Mouse (Mus musculus) layer of hippocampus, adult 18-20 months (tissue): Measurements from ENCODE around the gene Tango6. TPM values are rescaled to one million over a fixed set of nuclear protein-coding genes. Genes with fewer than 3 reads are reported as not detected.

Experiments
- DNase-seq, 2 experiments: peaks; one replicate each; pipeline ENCODE4 v3.0.0; 2022; ENCODE audit warnings: low spot score in 2 of 2
- total RNA-seq, 2 experiments: library from RNA; stranded (reverse); gene quantifications; 2 replicates each; pipeline ENCODE4 v1.2.3; 2021

The Tango6 gene
- total RNA-seq, 2 experiments from 2014 or later = 6.6 to 6.7 TPM

DNA sequence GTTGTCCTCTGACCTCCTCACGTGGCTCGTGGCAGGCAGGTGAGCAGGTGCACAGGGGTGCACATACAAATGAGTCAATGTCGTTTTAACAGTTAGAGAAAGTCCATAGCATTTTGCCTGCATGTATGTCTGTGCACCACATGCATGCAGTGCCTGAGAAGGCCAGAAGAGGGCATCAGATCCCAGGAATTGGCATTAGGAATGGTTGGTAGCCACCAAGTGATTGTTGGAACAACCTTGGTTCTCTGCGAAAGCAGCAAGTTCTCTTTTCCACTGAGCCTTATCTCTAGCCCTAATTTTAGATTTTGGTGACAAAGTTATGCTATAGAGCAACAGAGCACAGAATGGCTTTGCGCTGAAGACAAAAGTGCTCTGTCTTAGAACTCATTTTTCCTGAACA, 16.7 kb downstream of the Tango6 start:
- DNase-seq = peak; percentile 42 to 84

DNA sequence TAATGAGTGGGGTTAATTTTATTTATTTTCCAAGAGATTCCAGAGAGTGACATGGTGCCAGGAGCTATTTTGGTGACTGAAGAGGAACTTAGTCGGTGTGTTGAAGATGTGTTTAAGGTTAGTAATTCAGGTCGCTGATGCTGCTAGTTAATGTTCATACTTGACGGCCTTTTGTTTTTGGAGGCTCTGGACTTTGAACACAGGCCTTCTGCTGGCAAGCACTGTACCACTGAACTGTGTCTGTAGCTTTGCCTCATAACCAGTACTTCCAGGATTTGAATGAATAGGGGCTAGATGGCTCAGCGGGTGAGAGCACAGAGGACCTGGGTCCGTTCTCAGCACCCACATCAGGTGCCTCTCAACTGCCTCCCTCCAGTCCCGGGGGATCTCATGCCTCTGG, 17.3 kb downstream of the Tango6 start:
- no peak for DNase-seq

DNA sequence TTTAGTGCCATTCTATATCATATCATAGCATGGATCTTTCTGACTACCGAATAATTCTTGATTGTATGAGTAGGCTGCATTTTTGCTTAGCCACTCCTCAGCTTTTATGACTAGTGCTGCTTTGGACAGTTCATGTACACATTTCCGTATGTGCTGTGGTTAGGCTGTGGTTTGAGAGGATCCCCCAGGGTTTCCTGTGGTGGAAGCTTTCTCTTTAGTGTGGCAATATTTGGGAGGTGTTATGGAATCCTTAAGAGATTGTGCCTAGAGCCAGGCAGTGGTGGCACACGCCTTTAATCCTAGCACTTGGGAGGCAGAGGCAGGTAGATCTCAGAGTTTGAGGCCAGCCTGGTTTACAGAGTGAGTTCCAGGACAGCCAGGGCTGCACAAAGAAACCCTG, 18.5 kb downstream of the Tango6 start:
- no peak for DNase-seq

DNA sequence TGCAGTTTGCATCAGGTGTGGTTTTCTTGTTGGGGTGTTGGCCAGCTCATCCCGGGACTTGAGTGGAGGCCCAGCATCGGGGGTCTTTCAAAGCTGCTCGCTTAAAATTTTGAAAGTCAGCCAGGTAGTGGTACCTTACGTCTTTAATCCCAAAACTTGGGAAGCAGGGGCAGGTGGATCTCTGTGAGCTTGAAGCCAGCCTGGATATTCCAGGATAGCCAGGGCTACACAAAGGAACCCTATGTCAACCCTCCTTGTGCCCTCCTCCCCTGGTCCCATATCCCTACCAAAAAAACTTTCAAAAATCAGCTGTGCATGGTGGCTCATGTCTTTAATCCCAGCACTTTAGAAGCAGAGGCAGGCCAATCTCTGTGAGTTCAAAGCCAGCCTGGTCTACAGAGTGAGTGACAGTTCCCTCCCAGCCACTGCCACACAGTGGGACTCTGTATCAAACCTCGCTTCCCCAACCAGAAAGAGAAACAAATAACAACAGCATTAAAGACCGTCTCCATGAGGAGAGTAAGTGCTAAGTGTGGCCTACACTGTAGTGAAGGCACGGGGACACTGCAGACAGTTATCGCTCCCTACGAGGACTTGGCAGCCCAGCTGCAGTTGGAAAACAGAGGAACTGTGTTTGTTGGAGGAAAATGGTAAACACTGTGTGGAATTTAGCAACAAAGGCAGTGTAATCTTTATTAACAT, 21.5 kb downstream of the Tango6 start:
- no peak for DNase-seq

DNA sequence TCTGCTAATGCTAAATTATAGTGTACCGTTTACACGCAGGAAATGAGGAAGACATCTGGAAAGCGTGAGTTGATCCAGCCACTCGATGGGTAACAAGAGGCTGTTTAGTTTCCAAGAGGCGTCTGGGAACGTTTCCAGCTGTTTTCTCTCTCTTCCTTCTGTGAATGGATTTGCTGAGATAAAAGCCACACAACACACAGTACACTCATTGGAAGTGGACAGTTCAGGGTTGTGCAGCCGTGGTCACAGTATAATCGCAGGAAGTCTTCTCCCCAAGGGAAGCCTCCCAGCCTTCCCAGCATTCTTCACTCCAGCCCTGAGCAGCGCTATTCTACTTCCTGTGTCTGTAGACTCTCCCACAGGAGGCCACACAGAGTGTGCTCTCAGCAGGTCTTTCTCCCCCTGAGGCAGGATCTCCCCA, 22.0 kb downstream of the Tango6 start:
- peak in 1 of 2 experiments; percentile 43 for DNase-seq

DNA sequence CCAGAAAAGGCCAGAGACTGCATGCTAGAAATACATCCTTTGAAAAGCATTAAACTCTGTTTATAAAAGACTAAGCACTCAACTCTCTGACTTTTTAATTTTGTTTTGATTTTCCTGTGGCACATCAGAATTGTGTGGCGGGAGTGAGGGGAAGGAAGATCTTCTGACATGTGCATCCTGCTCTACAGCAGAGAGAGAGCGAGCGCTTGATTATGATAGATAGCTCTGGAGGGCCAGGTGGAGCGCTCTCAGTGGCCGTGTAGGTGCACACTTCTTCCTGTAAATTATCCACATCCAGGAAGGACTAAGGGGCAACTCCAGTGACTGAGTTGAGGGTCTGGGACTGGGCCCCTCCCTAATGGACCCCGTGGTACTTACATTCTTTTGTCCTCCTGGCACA, 23.3 kb downstream of the Tango6 start:
- DNase-seq = no peak

DNA sequence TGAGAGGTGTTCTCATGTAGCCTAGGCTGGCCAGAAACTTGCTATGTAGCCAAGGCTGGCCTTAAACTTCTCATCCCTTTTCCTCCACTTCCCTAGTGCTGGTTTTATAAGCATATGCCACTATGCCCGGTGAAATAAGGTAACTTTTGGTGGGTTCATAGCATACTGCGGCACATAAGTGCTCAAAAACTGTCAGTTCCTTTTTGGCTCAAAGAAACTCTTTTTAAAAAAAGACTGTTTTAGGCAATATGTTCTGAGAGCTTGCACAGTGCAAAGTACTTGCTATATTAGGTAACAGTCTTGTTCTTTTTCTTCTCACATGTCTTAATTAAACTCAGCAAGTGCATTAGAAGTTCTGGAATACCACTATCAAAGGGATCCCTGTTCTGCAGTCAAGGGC, 27.1 kb downstream of the Tango6 start:
- peak in 1 of 2 experiments; percentile 25 for DNase-seq

DNA sequence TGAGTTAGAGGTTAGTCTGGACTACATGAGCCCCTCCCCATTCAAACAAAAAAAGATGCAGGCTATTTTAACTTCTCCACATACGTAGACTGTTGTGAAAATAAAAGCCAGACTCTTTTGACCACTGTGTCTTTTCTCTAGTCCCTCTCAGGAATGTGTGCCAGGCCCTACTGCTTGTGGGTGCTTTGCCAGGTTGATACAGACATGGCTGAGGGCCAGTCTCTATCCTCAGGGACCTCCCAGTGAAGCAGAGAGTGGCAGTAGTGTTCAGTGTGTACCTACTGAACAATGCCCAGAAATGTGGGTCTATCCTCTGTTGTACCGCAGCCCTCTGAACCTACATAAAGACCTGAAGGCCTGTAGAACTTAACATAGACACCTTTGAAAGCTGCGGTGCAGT, 29.6 kb downstream of the Tango6 start:
- DNase-seq = no peak

DNA sequence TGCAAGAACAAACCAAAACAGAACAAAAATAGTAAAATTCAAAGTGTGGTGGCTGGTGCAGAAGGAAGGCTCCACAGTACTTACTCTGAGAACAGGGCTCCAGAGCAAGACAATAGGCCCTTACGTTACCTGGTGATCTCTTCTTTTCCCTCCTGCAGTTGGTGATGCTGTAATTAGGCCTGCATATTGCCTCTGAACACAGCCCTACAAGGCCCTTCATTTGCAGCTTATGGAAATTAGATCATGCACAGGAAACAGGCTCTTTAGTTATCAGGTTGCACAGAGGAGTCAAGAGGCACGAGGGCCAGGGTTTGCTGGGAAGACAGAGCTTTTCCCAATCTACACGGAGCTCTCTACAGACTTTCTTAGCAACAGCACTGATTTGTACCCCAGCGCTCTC, 31.4 kb downstream of the Tango6 start:
- no peak for DNase-seq

DNA sequence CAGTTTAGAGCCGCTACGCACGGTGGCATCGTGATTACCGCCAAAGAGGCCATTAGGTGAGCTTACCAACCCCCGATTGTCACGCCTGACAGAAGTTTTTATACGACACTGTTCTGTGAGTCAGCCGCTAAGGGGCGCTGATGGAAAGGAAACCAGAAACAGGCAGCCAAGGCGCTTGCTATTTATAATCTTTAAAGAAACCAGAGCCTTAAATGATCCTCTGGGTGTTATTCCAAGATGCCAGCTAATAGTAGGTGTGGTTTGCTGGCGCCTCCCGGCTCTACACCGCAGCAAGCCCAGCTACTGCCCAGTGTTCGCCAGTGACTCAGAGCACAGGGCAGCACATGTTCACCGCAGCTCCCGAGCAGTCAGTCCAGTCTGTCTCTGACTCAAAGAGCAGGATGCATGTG, 35.2 kb downstream of the Tango6 start:
- DNase-seq = peak; percentile 77 to 85

DNA sequence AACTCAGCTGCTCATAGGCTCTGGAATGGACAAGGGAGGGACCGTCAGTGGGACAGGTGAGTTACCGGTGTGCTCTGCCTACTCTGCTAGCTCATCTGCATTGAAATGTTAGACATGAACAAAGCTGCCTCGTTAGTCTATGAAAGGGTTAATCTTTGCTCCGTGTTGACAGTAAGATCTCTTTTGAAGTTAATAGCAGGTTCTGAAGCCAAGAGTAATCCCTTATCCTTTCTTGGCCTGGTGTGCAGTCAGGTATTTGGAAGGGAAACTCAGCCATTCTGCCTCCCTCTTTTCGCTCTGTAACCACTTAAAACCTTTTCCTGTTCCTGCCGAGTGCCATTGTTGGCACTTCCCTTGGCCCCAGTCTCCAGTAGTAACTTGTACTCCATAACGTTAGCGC, 38.1 kb downstream of the Tango6 start:
- DNase-seq = no peak

DNA sequence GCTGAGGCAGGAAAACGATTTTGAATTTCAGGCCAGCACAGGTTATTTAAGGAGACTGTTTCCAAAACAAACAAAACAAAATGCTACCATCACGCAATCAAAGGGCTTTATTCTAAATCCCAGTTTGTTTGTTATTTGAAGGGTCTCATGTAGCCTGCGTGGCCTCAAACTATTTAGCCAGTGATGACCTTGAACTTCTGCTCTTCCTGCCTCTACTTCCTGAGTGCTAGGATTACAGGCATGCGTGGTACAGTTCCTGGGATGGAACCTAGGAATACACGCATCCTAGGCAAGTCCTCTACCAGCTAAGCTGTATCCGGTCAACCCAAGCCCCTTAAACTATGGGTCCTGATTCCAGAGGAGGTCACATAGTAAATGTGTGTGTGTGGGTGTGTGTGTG, 39.6 kb downstream of the Tango6 start:
- DNase-seq = no peak

DNA sequence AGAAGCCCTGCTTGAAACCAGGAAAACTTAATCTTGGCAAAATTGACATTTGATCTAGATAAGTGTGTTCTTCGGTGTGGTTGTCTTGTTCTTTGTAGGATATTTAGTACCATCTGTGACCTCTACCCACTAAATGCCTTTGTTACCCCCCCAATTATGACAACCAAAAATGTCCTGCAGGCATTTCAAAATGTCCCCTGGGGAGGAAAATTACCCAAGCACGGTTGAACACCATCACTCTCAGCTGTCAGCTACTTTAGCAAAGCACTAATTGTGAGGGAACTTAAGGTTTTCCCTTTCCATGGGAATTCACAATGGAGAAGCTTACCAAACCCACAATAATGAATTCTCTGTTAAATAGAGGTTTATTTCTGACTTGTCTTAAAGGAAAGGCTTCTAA, 41.1 kb downstream of the Tango6 start:
- DNase-seq = no peak

DNA sequence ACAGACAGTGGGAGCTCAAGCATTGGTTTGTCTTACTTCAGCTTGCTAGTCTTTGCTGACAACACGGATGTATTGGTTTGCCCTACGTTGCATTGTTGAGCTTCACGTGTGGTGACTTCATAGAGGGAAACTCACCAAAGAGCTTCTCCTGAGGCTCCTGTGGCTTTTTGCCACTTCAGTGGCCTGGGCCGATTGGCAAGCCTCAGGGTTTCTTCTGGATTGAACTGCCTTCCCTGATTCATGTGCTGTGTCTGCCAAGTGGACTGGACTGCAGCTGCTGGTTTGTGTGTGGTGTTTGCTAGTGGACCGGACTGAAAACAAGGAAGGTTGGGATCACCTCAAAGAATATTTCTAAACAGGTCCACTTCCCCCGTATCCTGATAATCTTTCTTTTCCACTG, 43.7 kb downstream of the Tango6 start:
- no peak for DNase-seq

DNA sequence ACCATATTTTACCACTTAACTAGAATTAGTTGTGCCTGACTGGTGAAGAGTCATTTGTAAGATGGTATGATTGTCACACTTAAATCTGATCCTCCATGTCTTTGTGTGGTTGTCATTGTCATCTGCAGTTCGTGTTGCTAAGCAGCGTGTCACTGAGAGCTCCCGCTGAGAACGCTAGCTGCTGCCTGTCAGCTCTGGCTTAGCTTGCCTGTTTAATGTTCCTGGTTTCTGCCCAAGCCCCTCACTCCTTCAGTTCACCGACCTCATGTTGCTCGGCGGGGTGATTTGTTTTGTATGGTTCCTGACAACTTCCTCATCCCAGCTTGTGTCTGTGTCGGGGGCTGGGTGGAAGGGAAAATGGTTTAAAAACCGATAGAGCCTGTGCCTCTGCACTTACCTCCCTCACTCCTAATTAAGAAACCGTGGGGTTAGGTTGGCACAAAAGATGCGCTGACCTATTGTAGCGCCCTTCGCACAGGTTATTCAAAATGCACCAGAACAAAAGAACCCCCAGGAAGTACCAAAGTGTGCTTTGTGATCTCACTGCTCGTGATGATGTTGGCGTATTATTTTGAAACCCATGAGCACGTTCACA, 44.5 kb downstream of the Tango6 start:
- peak; percentile 33 to 55 for DNase-seq

DNA sequence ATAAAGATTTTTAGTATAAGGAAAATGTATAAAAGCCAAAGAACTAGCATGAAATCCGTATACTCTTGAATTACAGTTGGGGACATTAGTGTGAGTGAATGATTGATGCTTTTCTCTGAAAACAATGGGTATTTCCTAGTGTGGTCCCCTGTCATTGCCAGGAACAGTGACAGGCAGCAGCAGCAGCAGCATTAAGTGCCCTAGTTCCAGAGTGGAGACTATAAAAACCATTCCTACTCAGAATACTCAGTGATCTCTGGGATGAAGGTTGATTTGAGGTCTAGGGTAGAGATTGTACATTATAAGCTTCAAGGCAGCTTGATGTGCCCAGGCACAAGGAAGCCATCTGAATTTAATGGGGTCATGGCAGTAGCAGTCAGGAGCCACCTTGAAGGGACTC, 45.0 kb downstream of the Tango6 start:
- DNase-seq = no peak

DNA sequence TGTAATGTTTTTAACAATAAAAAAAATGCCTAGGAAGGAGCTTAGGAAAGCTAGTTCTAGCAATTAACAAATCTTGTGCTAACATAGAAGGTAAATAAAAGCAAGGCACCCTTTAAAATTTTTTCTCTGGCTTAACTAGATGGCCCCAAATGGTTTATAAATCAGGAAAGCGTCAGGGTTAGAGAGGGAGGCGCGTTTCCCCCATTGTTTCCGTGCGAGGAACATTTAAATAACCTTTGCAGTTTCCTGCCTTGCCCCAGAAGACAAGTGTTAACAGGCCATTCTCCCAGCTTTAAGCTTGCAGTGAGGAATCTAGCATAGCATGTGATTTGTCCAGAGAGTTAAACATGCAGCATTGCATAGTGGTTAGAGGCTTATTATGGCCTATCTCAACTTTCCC, 50.1 kb downstream of the Tango6 start:
- DNase-seq = no peak

DNA sequence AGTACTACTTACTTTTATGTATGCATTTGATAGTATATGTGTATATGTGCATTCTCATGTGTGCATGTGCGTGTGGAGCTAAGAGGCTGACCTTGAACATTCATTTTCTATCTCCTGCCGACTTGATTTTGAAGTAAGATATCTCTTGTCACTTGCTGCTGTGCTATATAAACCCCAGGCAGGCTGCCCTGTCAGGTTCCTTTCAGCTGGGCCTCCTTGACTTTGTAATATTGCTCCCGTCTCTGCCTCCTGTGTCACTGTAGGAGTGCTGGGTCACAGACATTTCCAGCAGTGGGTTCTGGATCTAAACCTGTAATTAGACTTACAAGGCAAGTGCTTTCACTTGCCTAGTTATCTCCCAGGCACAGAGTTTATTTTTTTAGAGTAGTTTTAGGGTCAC, 50.8 kb downstream of the Tango6 start:
- DNase-seq = no peak

DNA sequence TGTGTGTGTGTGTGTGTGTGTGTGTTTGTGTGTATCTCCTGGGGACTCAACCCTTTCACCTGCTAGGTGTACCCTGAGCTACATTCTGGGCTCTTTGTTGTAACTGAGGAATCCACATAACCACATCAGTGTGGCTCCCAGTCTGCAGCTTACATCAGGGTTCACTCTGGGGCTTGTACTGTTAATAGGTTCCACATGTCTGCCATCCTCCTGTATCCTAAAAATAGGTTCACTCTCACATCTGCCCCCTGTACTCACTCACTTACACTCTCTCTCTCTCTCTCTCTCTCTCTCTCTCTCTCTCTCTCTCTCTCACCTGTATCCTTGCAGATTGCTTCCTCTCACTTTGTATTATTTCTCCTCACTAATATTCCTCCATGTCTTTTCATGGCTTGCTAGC, 51.4 kb downstream of the Tango6 start:
- no peak for DNase-seq

DNA sequence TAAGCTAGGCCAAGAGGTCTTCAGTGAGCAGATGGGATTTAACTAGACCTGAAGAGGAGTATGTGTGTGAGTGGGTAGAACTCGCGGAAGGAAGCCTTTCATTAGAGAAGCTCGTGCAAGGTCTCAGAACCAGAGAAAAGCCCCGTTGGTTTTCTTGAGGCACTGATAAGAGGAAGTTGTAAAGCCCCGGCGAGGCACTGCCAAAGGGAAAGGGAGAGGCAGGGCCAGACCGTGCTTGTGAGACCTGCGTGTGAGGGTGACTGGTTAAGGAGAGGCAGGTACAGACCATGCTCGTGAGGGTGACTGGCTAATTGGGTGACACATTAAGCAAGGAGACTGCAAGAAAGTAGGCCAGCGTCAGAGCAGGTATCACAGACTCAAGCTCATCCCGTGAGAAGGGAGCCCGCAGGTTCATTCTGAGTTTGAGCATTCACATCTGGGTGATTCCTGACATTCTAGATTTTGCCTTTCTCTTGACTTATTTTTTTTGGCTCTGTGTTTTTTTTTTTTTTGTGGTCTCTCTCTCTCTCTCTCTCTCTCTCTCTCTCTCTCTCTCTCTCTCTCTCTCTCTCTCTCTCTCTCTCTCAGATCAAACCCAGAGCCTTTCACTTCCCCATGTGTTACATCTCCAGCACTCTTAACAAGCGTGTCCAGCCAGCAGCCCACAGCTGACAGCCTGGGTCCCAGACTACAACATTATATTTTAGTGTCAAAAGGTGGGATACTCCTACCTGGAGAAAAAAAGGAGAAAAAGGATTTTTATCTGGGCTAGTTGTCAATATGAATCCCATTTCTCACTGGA, 54.2 kb downstream of the Tango6 start:
- no peak for DNase-seq

DNA sequence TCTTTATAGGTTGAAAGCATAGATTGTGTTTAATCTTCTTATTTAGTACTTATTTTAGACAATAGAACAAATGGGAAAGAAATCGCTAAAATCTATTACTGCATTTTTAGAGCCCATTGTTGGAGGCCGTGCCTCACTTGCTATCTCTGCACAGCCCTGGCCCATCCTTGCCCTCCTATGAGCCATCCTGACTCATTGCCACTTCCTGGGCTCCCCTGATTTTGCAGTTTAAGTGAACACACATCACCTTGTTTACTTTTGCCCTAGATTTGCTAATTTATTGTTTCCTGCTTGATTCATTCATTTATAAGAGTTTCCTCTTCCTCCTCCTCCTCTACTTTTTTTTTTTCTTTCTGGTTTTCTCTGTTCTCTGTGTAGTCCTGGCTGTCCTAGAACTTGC, 55.0 kb downstream of the Tango6 start:
- no peak for DNase-seq

DNA sequence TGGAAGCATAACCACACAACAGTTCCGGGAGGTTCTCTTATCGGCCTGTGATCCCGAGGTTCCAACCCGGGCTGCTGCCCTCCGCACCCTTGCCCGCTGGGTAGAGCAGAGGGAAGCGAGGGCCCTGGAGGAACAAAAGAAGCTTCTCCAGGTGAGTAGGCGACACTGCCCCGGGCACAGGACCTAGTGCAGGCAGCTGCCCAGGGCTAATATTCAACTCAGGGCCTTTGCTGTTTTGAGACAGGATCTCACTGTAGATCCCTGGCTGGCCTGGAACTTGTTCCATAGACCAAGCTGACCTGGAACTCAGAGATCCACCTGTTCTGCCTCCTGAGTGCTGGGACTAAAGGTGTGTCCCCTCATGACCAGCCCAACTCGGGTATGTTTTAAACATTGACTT, 59.5 kb downstream of the Tango6 start:
- no peak for DNase-seq

DNA sequence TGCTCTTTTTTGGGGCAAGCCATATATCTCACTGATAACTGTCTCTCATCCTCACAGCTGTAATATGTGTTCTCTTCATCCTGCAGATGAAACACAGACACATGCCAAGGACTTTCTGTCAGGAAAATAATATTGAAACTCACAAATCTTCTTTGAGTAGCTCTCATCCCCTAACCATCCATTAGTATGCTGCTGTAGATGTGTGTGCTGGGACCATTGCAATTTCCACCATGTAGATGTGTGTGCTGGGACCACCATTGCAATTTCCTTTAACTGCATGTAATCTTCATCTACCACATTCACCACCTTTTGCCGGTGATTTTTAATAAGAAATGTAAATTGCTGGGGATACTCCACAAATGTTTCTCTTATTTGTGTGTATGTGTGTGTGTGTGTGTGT, 60.5 kb downstream of the Tango6 start:
- DNase-seq = no peak
